Mouse (Mus musculus): ENCODE measurements around the gene Fhad1.
A peak's percentile ranks its signal among the peaks of the same experiment; 100 is the strongest.

The Fhad1 gene

DNA sequence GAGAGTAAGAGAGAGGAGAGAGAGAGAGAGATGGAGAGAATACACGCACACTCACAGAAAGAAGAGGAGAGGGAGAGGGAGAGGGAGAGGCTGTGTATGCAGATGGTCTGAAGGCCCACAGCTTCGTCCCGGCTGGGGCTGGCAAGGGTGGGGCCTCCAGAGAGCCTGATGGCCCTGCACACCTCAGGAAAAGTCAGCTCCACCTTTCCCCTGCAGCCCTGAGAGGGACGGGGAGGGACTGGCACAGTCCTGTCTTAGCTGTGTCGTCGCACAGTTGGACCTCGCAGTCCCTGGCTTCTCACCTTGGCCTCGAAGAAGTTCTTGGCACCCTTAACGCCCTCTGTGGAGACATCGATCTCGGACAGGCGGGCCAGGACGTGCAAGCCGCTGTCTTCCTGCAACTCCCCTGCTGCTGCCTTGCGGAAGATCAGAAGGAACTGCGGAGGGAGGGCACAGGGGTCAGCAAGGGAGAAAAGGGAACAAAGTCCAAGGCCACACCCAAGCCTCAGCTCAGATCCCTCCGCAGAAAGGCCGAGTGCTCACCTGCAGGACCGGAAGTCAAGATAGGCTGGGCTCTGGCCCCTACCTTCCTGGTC lies 154.5 kb downstream of the Fhad1 start:
- DNase-seq, result peak; percentile 38

DNA sequence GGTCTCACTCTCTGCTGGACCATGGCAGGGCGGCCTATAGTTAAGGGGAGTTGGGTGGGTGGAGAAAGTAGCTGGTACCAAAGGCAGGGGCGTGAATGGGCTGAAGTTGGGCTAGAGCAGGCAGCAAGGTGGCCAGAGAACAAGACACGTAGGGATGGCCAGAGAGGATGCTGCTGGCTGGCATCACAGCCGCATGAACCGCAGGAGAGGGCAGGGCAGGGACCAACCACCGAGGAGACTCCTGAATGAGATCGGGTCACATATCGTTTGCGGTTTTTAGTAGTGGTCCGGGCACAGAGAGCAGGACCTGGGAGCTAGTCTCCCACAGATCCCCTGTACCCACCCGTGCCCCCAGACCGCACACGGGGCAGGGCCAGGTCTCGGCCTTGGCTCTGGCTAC lies 155.5 kb downstream of the Fhad1 start:
- DNase-seq, result no peak

DNA sequence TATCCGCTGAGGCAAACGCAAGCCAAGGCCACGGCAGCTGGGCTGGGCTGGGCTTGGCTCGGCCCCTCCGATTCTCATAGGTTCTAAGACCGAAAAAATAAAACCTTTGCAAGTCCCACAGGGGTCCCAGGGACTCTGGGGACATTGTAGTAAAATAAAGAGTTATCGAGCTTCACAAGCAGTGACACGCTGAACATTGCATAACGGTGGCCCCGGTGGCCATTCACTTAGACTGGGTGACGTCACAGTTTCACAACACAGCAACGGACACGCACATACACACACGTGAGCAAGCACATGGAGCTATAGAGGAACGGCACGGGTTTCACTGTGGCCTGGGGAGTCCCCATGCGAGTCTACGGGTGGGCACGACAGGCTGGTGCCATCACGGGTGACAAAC lies 156.4 kb downstream of the Fhad1 start:
- peak; percentile 22 for DNase-seq

DNA sequence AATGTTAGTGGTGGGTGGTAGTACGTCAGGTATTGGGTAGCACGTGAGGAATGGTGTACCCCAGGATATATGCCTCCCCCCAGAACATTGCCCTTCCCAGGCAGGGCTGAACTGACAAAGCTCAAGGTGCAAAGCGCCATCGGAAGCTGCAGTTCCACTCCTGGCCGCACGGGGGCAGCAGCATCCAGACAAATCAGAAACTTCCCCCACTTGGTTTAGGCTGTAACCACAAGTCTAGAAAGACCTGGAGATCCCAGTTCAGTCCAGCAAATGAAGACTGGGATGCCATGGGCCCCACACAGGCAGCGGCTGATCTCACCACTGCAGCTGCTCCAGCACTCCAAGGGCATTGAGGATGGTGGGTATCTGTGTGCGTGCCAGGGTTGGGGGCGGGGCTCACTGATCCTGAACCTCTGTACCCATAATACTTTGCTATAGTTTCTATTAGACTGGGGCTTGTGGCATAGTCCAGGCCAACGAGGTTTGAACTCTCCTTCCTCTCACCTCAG lies 157.4 kb downstream of the Fhad1 start:
- peak; percentile 66 for DNase-seq

DNA sequence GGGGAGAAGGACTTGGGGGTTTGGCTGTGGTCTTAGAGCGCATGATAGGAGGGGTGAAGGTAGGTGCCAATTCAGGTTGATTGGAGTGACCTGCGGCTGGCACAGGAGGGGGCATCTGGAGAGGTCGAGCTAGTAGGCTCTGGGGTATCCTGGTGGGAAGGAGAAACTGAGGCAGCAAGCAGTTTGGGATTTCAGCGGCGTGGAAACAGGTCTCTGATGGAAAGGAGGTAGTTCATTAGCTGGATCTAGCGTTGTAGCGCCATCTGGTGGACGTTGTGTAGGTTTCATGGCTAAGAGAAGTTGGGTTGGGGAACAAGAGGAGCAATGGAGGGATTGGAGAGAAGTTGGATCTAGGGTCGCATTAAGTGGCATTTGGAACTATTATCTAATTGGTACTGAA lies 161.4 kb downstream of the Fhad1 start:
- DNase-seq, result peak; percentile 33

DNA sequence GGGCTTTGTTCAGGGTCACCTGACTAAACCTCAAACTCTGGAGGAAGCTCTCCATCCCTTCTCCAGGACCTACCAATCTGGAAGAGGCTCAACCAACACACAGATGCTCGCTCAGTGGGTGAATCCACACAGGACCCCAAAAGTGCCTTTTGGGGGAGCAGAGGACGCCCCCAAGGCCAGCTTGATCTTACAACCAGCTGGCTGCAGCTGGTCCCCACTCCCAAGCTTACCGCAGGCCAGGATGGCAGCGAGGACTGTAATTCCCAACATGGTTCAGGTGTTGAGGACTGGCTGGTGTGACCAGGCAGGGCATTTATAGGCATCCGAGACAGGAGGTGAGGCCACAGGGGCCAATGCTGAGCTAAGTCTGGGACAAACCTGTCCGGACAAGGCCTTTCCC lies 168.9 kb downstream of the Fhad1 start, which contains the start of gene Ctrc:
Gene Ctrc (minus strand): TSS at position 361 of the 400 bp plus-strand sequence.
- no peak for DNase-seq

Data from cerebellum, adult 11-12 months (tissue).